In genomic region chr6:137135506-137136391, GRCm38 (mm10) we compare ENCODE assay signal across 9 mouse cellular contexts. TPM values are rescaled to one million over a fixed set of nuclear protein-coding genes. Genes with fewer than 3 reads are reported as not detected.
DNase-seq lines count a peak whose midpoint lies in the region; ATAC-seq lines count a peak whose summit lies in the region.
"Had no signal": no experiment of that assay in that cellular context is flagged by ENCODE, and none has a peak within 500 bp of the region (broad histone marks: within the 10 kb centered on the region; RNA-seq: fewer than 3 reads in every experiment).

No protein-coding gene starts in this region.

- H3K4me1 ChIP-seq in heart, embryonic 16.5 days (ENCODE audit: control insufficient read depth, insufficient read depth, low read length) = peaks cover 12% of the 10 kb centered on the region
- H3K4me1 ChIP-seq in stomach, embryonic 16.5 days (ENCODE audit: control insufficient read depth, insufficient read depth, low read length) = peaks cover 27% of the 10 kb centered on the region

- H3K9me3 ChIP-seq in heart, embryonic 16.5 days (replicated peaks; ENCODE audit: control insufficient read depth, low read length) = no peaks in the 10 kb centered on the region
- no peaks in the 10 kb centered on the region for H3K9me3 ChIP-seq in stomach, embryonic 16.5 days (replicated peaks; ENCODE audit: control insufficient read depth, low read length)

- peak; percentile 68 for ATAC-seq in heart, embryonic 16.5 days (replicated peaks; ENCODE audit: extremely low read depth, insufficient read depth, low FRiP score)
- peak; percentile 71 for ATAC-seq in stomach, embryonic 16.5 days (ENCODE audit: insufficient read depth, low FRiP score)

- WGBS in heart, embryonic 16.5 days = 29% methylated on average over 20 of the region's 20 CpGs
- 46% methylated on average over 20 of the region's 20 CpGs for WGBS in stomach, embryonic 16.5 days

- peak overlapping the region; percentile 4; the same call in 1 of the 2 replicates for H3K4me3 ChIP-seq in heart, embryonic 16.5 days (ENCODE audit: low read length)
- no peak overlapping the region for H3K4me3 ChIP-seq in stomach, embryonic 16.5 days (replicated peaks; ENCODE audit: low read length)
- H3K4me3 ChIP-seq: erythroblast, embryonic 14.5 days had no signal

- H3K27me3 ChIP-seq in heart, embryonic 16.5 days (ENCODE audit: control insufficient read depth, insufficient read depth, low read length) = no peaks in the 10 kb centered on the region
- no peaks in the 10 kb centered on the region for H3K27me3 ChIP-seq in stomach, embryonic 16.5 days (ENCODE audit: control insufficient read depth, insufficient read depth, low read length)

- H3K9ac ChIP-seq in heart, embryonic 16.5 days (ENCODE audit: low read length) = peak overlapping the region; percentile 30; the same call in 1 of the 2 replicates
- H3K9ac ChIP-seq in stomach, embryonic 16.5 days (ENCODE audit: low read length) = 0 out of 2 replicates have a peak overlapping the region, but pooled peaks have one; percentile 16

- peak overlapping the region; percentile 89 for H3K27ac ChIP-seq in heart, embryonic 16.5 days (ENCODE audit: low read length)
- H3K27ac ChIP-seq in stomach, embryonic 16.5 days (ENCODE audit: low read length) = peak overlapping the region; percentile 48

- DNase-seq in embryo, embryonic 11 days = peak; percentile 50
- no peak for DNase-seq in embryo, embryonic 9.5 days (ENCODE audit: extremely low spot score)
- DNase-seq in adrenal gland, postnatal 36 days = peak; percentile 60 to 61
- DNase-seq in layer of hippocampus, adult 9-11 months = peak; percentile 54
- no peak for DNase-seq in cerebellum, adult 18-20 months
- no peak for DNase-seq in thymus, postnatal 14 days

- no peaks in the 10 kb centered on the region for H3K36me3 ChIP-seq in heart, embryonic 16.5 days (ENCODE audit: control insufficient read depth, insufficient read depth)
- H3K36me3 ChIP-seq in stomach, embryonic 16.5 days (ENCODE audit: control insufficient read depth, insufficient read depth, low read length) = no peaks in the 10 kb centered on the region

- H3K4me2 ChIP-seq in heart, embryonic 16.5 days (ENCODE audit: low read depth, low read length) = peak overlapping the region; percentile 48
- 0 out of 2 replicates have a peak overlapping the region, but pooled peaks have one; percentile 13 for H3K4me2 ChIP-seq in stomach, embryonic 16.5 days (ENCODE audit: low read depth, low read length)

RNA-seq across cellular contexts. Expression of gene Rerg, which starts 34.5 kb away (rescaled TPM):
- 100 to 1,000 TPM; 144 to 165 TPM for total RNA-seq in adrenal gland, postnatal 36 days (2021)
- 4.9 and 5.5 TPM in 2 replicates for polyA plus RNA-seq in heart, embryonic 16.5 days (2015; fragmentation: Nextera tagmentation; extraction: Ambion mirVana)
- polyA plus RNA-seq in stomach, embryonic 16.5 days (2015; fragmentation: Nextera tagmentation; extraction: Ambion mirVana) = 29.9 and 32.1 TPM in 2 replicates
- polyA plus RNA-seq: erythroblast, embryonic 14.5 days had no signal

Comparison
In these comparisons a context has a peak if more than half of its experiments do, and no peak if none do; other contexts are left out.
1. DNase-seq: peak in embryo, embryonic 11 days (single experiment), adrenal gland, postnatal 36 days (2 of 2) and layer of hippocampus, adult 9-11 months (single experiment); none in embryo, embryonic 9.5 days (single experiment), cerebellum, adult 18-20 months (0 of 2) and thymus, postnatal 14 days (single experiment).